Mouse (Mus musculus) E14TG2a.4 (cell line): Measurements from ENCODE around the gene Ceacam19.

Experiments used
- CTCF ChIP-seq: conservative IDR thresholded peaks from 2 replicates; pipeline ENCODE4 v1.5.1; 2014; ENCODE audit warnings: low read length
- NANOG ChIP-seq: IDR thresholded peaks from 2 replicates; pipeline ENCODE4 v1.6.1; 2014; ENCODE audit warnings: borderline replicate concordance, low read length, mixed read lengths
- POU5F1 ChIP-seq: IDR thresholded peaks from 2 replicates; pipeline ENCODE4 v1.6.1; 2014; ENCODE audit warnings: low read length, borderline replicate concordance

- no peak for TF ChIP-seq CTCF
- TF ChIP-seq POU5F1, result no peak
- no peak for TF ChIP-seq NANOG
Observed at GRCm38 (mm10) chr7:19935961-19936360, 48.2 kb upstream of the Ceacam19 start.
